Mouse (Mus musculus): ENCODE results near the gene Krt1.

Gene Krt1

GRCm38 (mm10) chr15:101803052-101803822 is 47.4 kb downstream of the Krt1 start:
- DNase-seq (ENCODE audit: low read depth, low spot score): no peak

DNA sequence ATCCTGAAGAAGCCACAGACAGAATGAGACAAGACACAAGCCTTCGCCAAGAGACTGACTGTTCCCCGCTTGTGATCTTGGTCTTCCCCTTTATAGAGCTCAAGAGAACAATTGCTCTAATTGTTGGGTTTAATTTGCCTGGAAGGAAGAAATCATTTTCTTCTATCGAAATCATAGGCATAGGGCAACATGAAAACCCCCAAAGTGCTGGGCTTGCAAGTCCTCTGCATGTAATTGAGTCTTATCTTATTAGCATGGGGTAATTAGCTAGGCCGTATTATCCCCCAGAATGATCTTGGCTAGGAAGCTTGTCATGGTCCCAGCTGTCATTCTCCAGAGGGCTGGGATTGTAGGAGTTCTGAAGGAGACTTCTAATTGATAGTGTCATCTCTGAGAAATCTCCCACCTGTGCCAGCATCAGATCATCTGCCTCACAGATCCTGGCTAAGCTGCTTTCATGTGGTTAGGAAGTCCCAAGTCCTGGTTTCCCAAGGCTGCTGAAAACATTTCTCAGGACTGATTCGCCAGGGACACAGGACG is 48.2 kb downstream of the Krt1 start, which contains the start of gene Krt73:
Gene Krt73 (minus strand): TSS at position 51 of the 540 bp plus-strand sequence.
- no peak for DNase-seq (ENCODE audit: low read depth, low spot score)

All from embryo, embryonic 11.5 days (tissue).